Mouse (Mus musculus) urinary bladder, postnatal 4 days (tissue): ENCODE data around the gene E330017A01Rik.
"Not testable (repeated sequence)": the region's sequence is repeated elsewhere in the genome, so short reads cannot be mapped to it uniquely, and the experiment has no call there.

Experiments
- DNase-seq, 2 experiments: peaks; one replicate each; pipeline ENCODE4 v3.0.0; 2021 to 2022; ENCODE audit warnings: low spot score in 2 of 2

E330017A01Rik gene

DNA sequence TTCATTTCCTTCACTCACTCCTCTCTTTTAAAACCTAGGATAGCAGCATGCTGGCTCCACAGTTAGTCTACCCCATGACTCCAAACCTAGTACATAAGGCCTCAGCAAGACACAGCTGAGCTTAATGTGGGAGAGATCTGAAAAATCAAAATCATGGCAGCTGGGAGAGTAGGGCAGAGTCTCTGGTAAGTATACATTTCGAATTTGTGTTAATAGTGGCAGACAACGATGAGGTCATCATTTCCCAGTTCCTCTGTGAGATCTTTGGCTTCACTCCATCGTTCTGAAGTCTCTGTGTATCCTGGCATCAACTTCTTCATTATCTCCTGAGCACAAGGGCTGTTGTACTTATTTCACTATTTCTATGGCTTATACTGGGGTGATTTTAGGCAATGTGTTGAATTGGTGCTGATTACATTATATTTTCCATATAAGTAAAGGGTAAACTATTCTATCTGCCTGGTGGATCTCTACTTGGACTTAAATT lies at the start of gene E330017A01Rik:
E330017A01Rik (minus strand) TSS at position 51 of the 487 bp plus-strand sequence.
- no peak for DNase-seq

GRCm38 (mm10) chr16:58685548-58686537 lies 47.3 kb upstream of the E330017A01Rik start:
- no peak for DNase-seq

DNA sequence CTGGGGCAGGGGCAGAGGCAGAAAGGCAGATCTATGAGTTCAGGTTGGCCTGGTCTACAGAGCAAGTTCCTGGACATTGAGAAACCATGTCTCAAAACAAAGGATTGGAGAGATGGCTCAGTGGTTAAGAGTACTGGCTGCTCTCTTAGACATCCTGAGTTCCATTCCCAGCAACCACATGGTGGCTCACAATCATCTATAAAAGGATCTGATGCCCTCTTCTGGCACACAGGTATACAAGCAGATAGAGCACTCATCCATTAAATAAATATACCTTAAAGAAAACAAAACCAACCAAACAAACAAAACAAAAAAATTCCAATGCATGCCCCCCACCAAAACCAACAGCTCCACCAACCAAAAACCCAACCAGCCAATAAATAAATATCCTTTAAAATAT lies 46.0 kb upstream of the E330017A01Rik start:
- no peak for DNase-seq

- no peak for DNase-seq
Observed at GRCm38 (mm10) chr16:58683911-58684310, 45.4 kb upstream of the E330017A01Rik start.

GRCm38 (mm10) chr16:58682870-58683269 lies 44.3 kb upstream of the E330017A01Rik start:
- DNase-seq = no peak

GRCm38 (mm10) chr16:58682046-58682445 lies 43.5 kb upstream of the E330017A01Rik start:
- DNase-seq = no peak

DNA sequence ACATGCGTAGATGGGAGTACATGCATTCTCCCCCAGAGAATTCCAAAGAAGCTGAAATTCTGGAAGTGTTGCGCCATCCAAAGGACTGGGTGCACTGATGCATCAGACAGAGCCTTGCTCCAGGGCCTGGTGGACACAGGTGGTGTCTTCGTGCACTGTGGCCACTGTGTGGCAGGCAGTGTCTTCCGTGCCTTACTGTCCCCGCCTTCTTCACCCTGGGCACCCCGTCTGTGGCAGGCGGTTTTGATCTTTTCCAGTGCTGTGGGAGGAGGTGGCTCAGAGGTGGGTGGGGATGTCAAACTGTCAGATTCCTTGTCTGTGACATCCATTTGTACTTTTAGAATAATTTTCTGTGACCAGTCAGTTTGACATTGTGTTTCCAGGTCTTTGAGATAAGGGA lies 40.1 kb upstream of the E330017A01Rik start:
- no peak for DNase-seq

GRCm38 (mm10) chr16:58677491-58677890 lies 39.0 kb upstream of the E330017A01Rik start:
- no peak for DNase-seq

DNA sequence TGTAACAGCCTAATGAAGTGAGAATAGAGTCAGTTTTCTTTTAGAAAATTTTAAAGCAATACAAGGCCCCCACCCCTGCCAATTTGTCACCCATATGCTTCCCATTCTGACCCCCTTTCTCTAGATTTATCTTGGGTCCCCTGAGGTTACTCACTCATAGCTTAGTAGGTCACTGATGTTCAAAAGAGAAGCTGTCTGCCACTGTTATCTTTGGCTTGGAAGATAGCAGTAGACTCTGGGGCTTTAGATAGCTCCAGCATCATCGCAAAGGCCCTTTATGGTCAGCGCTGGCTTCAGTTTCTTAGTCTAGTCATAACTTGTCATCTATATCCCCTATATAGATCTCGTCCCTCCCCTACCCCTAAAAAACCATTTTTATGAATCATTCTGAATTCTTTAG lies 38.1 kb upstream of the E330017A01Rik start:
- DNase-seq = no peak

DNA sequence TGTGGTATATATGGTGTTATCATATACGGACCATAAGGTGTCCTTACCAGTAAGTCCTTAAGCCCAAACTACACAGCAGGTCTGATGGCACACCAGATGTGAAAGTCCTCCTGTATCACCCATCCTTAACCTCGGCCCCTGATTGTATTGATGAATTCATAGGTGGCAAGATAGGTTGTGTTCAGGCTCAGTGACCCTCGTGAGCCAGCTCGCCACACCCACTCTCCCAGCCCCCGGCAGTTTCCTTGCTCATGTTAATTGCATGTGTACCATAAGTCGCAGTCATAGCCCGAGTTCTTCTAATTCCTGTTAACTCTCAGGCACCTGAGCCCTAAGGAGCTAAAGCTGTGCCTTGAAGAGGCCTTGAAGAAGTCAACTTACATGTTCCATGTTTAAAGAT lies 37.6 kb upstream of the E330017A01Rik start:
- DNase-seq = no peak

DNA sequence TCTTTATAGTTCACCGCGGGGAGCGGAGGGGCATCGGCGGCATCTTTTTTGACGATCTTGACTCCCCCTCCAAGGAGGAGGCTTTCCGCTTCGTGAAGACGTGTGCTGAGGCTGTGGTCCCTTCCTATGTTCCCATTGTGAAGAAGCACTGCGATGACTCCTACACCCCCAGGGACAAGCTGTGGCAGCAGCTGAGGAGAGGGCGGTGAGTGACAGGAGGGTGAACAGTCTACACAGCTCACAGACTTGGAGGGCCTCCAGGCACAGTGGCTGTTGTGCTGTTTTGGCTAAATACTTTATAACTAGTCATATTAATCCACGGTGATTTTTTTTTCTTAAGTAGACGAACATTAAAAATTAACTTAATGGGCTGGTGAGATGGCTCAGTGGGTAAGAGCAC lies 36.7 kb upstream of the E330017A01Rik start:
- DNase-seq = no peak

DNA sequence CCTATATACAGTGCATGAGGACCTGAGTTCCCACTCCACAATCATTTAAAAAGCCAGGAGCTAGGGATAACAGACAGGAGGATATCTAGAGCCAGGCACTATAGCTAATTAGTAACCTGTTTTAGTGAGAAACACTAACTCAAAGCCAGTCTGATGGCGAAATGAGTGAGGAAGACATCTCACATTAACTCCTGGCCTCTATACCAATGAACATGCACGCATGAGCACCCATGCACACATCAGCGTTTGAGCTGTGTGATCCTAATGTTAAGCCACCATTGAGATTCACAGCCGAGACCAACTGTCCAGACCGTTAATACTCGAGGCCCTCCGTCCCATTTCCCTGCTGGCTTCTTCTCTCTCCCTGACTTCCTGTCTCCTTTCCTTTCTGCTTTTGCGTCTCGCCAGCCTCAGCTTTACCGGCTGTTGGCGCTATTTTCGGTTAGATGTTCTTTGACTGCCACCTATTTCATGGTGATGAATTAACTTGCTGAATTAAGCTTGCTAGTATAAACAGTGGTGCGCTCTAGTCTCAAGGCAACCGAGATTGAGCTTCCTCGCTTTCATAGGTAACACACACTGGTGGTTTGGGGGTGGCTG lies 35.4 kb upstream of the E330017A01Rik start:
- no peak for DNase-seq

- DNase-seq = no peak
Observed at GRCm38 (mm10) chr16:58672396-58672795, 33.9 kb upstream of the E330017A01Rik start.

- DNase-seq = no peak
Observed at GRCm38 (mm10) chr16:58671212-58671985, 32.9 kb upstream of the E330017A01Rik start.

DNA sequence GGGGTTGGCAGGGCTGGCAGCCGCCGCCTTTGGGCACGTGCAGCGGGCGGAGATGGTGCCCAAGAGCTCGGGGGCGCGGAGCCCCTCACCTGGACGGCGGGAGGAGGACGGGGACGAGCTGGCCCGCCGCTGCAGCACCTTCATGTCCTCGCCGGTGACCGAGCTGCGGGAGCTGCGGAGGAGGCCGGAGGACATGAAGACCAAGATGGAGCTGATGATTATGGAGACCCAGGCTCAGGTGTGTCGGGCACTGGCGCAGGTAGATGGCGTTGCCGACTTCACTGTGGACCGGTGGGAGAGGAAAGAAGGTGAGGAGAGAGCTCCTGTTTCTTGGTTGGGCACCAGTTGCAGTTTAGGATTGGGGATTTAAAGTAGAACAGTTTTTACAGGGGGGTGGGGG lies 32.1 kb upstream of the E330017A01Rik start:
- DNase-seq = no peak

DNA sequence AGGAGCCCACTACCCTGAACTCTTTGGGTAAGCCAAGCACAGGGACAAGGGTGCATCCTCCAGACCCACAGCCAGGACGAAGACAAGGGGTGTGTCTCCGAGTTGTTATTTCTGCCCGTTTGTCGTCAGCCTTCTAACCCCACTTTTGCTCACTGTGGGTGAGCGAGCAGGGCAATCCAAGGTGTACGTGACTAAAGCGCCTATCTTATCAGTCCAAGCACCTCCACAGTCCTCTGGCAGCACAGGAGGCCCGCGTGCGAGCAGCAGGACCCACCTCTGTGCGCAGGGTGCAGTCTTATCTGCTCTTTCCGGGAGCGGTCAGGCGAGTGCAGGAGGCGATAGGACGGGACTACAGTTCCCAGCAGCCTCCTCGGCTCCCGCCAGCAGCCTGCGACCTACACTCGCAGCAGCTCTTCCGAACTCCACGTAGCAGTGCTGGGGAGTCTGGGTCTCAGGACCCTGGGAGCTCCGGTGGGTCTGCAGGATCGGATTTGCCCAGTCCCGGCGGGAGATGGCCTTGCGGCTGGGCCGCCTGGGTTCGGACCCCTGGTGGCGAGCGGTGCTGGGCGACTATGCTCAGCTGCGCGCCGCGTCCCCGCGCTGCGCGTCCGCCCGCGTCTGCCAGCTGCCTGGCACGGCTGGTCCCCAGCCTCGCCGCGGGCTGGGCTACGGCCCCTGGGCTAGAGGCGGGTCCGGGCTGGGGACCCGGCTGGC lies 31.5 kb upstream of the E330017A01Rik start, which contains the start of gene Cpox:
Cpox (plus strand) TSS at position 376 of the 714 bp plus-strand sequence.
- peak; percentile 71 to 75 for DNase-seq

GRCm38 (mm10) chr16:58669264-58669663 lies 30.7 kb upstream of the E330017A01Rik start:
- no peak for DNase-seq

- DNase-seq = no peak
Observed at GRCm38 (mm10) chr16:58668586-58668985, 30.0 kb upstream of the E330017A01Rik start.

DNA sequence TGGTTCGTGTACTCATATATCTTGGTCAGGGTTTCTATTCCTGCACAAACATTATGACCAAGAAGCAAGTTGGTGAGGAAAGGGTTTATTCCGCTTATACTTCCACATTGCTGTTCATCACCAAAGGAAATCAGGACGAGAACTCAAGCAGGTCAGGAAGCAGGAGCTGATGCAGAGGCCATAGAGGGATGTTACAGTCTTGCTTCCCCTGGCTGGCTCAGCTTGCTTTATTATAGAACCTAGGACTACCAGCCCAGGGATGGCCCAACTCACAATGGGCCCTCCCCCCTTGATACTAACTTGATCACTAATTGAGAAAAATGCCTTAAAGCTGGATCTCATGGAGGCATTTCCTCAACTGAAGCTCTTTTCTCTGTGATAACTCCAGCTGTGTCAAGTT lies 28.1 kb upstream of the E330017A01Rik start:
- not testable (repeated sequence) for DNase-seq

DNA sequence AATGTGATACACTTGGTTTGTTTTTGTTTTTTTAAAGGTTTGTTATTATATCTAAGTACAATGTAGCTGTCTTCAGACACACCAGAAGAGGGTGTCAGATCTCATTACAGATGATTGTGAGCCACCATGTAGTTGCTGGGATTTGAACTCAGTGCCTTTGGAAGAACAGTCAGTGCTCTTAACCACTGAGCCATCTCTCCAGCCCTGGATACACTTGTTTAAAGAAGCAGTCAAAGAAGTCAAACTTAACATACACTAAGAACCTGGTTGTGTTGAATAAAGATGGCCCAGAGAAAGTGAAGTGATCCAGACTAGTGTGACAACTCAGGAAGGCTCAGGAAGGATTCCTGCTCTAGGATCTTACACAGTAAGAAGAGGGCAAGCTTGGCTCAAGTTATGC lies 26.6 kb upstream of the E330017A01Rik start:
- DNase-seq = not testable (repeated sequence)

DNA sequence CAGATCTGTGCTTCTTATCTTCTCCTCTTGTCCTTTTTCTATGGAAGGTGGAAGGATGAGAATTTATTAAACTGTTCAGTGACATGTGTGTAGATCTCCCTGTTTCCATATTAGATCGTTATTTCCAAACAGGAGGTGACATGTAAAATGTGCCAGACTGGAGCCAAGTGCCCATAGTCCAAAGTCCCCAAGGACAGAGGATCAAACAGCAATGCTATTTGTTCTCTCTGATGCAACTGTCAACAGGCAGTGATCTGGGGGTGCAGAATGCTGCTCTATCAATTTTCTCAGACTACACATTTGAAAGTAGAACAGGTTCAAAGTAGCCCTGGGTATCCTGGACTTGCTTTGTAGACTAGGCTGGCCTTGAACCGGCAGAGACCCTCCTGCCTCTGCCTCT lies 25.3 kb upstream of the E330017A01Rik start:
- DNase-seq = no peak
